8 mouse cellular contexts compared by ENCODE assay signal in genomic region chr12:113186326-113187010, GRCm38 (mm10). TPM values are rescaled to one million over a fixed set of nuclear protein-coding genes. Genes with fewer than 3 reads are reported as not detected.
DNase-seq lines count a peak whose midpoint lies in the region; ATAC-seq lines count a peak whose summit lies in the region.

No protein-coding gene starts in this region.

- peak overlapping the region; percentile 52 for H3K9ac ChIP-seq in kidney, embryonic 15.5 days
- peak overlapping the region; percentile 87 for H3K9ac ChIP-seq in forebrain, embryonic 16.5 days (replicated peaks; ENCODE audit: low read depth, low read length)
- peak overlapping the region; percentile 82 for H3K9ac ChIP-seq in midbrain, embryonic 11.5 days (ENCODE audit: low read length)

- H3K27me3 ChIP-seq in kidney, embryonic 15.5 days: peaks cover 29% of the 10 kb centered on the region
- H3K27me3 ChIP-seq in forebrain, embryonic 16.5 days (replicated peaks; ENCODE audit: control insufficient read depth, insufficient read depth, low read length): no peaks in the 10 kb centered on the region
- H3K27me3 ChIP-seq in midbrain, embryonic 11.5 days (ENCODE audit: control insufficient read depth, insufficient read depth, low read length): peaks cover 2% of the 10 kb centered on the region; the same call in 1 of the 2 replicates

- H3K36me3 ChIP-seq in kidney, embryonic 15.5 days: 0 out of 2 replicates have a peak, but pooled peaks cover 6% of the 10 kb centered on the region
- peaks cover 22% of the 10 kb centered on the region for H3K36me3 ChIP-seq in forebrain, embryonic 16.5 days (ENCODE audit: control insufficient read depth, insufficient read depth)
- H3K36me3 ChIP-seq in midbrain, embryonic 11.5 days (ENCODE audit: control insufficient read depth, insufficient read depth, low read length): peaks cover 10% of the 10 kb centered on the region

- H3K4me1 ChIP-seq in kidney, embryonic 15.5 days: peaks cover 32% of the 10 kb centered on the region
- H3K4me1 ChIP-seq in brown adipose tissue, adult 24 weeks (ENCODE audit: control insufficient read depth, insufficient read depth, insufficient read length, low read length): peaks cover 4% of the 10 kb centered on the region; the same call in 1 of the 2 replicates
- H3K4me1 ChIP-seq in forebrain, embryonic 16.5 days (replicated peaks; ENCODE audit: control insufficient read depth, insufficient read depth, low read length): peaks cover 28% of the 10 kb centered on the region
- H3K4me1 ChIP-seq in midbrain, embryonic 11.5 days (ENCODE audit: control insufficient read depth, insufficient read depth, low read length): peaks cover 17% of the 10 kb centered on the region

- 35% methylated on average over 12 of the region's 12 CpGs for WGBS in kidney, embryonic 15.5 days
- WGBS in forebrain, embryonic 16.5 days: 32% methylated on average over 12 of the region's 12 CpGs
- 38% methylated on average over 12 of the region's 12 CpGs for WGBS in midbrain, embryonic 11.5 days

- H3K4me2 ChIP-seq in kidney, embryonic 15.5 days: peak overlapping the region; percentile 90
- peak overlapping the region; percentile 93 for H3K4me2 ChIP-seq in forebrain, embryonic 16.5 days (ENCODE audit: low read length)
- peak overlapping the region; percentile 77 for H3K4me2 ChIP-seq in midbrain, embryonic 11.5 days

- no peak for DNase-seq in kidney, adult 9 months
- peak; percentile 87 for DNase-seq in midbrain, embryonic 11.5 days (ENCODE audit: low spot score, missing footprints)
- DNase-seq in retina, embryonic 14.5 days (ENCODE audit: low spot score): no peak

- peak overlapping the region; percentile 56 for H3K4me3 ChIP-seq in kidney, embryonic 15.5 days (replicated peaks)
- H3K4me3 ChIP-seq in brown adipose tissue, adult 24 weeks (ENCODE audit: insufficient read depth, low read depth, low read length): peak overlapping the region; percentile 36; the same call in 1 of the 2 replicates
- peak overlapping the region; percentile 84 for H3K4me3 ChIP-seq in forebrain, embryonic 16.5 days (replicated peaks; ENCODE audit: low read length)
- H3K4me3 ChIP-seq in midbrain, embryonic 11.5 days (ENCODE audit: low read depth, low read length): peak overlapping the region; percentile 72

- H3K9me3 ChIP-seq in kidney, embryonic 15.5 days (replicated peaks): no peaks in the 10 kb centered on the region
- H3K9me3 ChIP-seq in forebrain, embryonic 16.5 days (ENCODE audit: control insufficient read depth, low read length): no peaks in the 10 kb centered on the region
- no peaks in the 10 kb centered on the region for H3K9me3 ChIP-seq in midbrain, embryonic 11.5 days (ENCODE audit: control insufficient read depth, low read length)

- ATAC-seq in kidney, embryonic 15.5 days (replicated peaks; ENCODE audit: low FRiP score): no peak
- ATAC-seq in forebrain, embryonic 16.5 days: peak; percentile 3; the same call in 1 of the 2 replicates
- peak; percentile 17 for ATAC-seq in midbrain, embryonic 11.5 days (ENCODE audit: low FRiP score)
- no peak for ATAC-seq in activated CD4-positive, CD25-positive, alpha-beta regulatory T cell, adult 4 months
- no peak for ATAC-seq in erythroid progenitor cell, adult 5-6 weeks (replicated peaks; ENCODE audit: low FRiP score, poor library complexity, severe bottlenecking)

- H3K27ac ChIP-seq in kidney, embryonic 15.5 days: no peak overlapping the region
- H3K27ac ChIP-seq in brown adipose tissue, adult 24 weeks (replicated peaks; ENCODE audit: low read depth, low read length): no peak overlapping the region
- peak overlapping the region; percentile 37; the same call in 1 of the 2 replicates for H3K27ac ChIP-seq in forebrain, embryonic 16.5 days (ENCODE audit: low read length)
- H3K27ac ChIP-seq in midbrain, embryonic 11.5 days (ENCODE audit: low read depth, low read length): no peak overlapping the region

RNA-seq across cellular contexts. Expression of gene Tmem121, which starts 0.7 kb away (rescaled TPM):
- polyA plus RNA-seq in kidney, embryonic 15.5 days (2015; fragmentation: Nextera tagmentation; extraction: Ambion mirVana): 9.5 and 10.5 TPM in 2 replicates
- not detected in 2 replicates for polyA plus RNA-seq in brown adipose tissue, adult 24 weeks (2012; ENCODE audit: insufficient read depth, insufficient read length, missing spikeins)
- 38.8 and 46.9 TPM in 2 replicates for polyA plus RNA-seq in forebrain, embryonic 16.5 days (2015; fragmentation: Nextera tagmentation; extraction: Ambion mirVana)
- 11.5 and 13.1 TPM in 2 replicates for polyA plus RNA-seq in midbrain, embryonic 11.5 days (2014; fragmentation: Nextera tagmentation; extraction: Ambion mirVana)
- not detected for polyA plus RNA-seq in activated CD4-positive, CD25-positive, alpha-beta regulatory T cell, adult 4 months (2017; shearing (Covaris generic))
- not detected in 2 replicates for total RNA-seq in erythroid progenitor cell, adult 5-6 weeks (2015; ENCODE audit: low replicate concordance)
- total RNA-seq in erythroid progenitor cell, adult 5-6 weeks (2017; ENCODE audit: low replicate concordance): not detected in 2 replicates

RNA-seq across cellular contexts. Expression of gene Tedc1, which starts 30.2 kb away (rescaled TPM):
- 40.2 and 42.0 TPM in 2 replicates for polyA plus RNA-seq in kidney, embryonic 15.5 days (2015; fragmentation: Nextera tagmentation; extraction: Ambion mirVana)
- not detected in 2 replicates for polyA plus RNA-seq in brown adipose tissue, adult 24 weeks (2012; ENCODE audit: insufficient read depth, insufficient read length, missing spikeins)
- polyA plus RNA-seq in forebrain, embryonic 16.5 days (2015; fragmentation: Nextera tagmentation; extraction: Ambion mirVana): 20.2 and 21.5 TPM in 2 replicates
- polyA plus RNA-seq in midbrain, embryonic 11.5 days (2014; fragmentation: Nextera tagmentation; extraction: Ambion mirVana): 25.6 and 31.5 TPM in 2 replicates
- 1 to 10 TPM; 3.5 to 5.0 TPM for polyA plus RNA-seq in activated CD4-positive, CD25-positive, alpha-beta regulatory T cell, adult 4 months (2017; shearing (Covaris generic))
- 11.3 and 18.7 TPM in 2 replicates for total RNA-seq in erythroid progenitor cell, adult 5-6 weeks (2015; ENCODE audit: low replicate concordance)
- total RNA-seq in erythroid progenitor cell, adult 5-6 weeks (2017; ENCODE audit: low replicate concordance): 18.9 and 38.9 TPM in 2 replicates

RNA-seq across cellular contexts. Expression of gene Crip1, which starts 40.4 kb away (rescaled TPM):
- polyA plus RNA-seq in kidney, embryonic 15.5 days (2015; fragmentation: Nextera tagmentation; extraction: Ambion mirVana): 309 and 310 TPM in 2 replicates
- polyA plus RNA-seq in brown adipose tissue, adult 24 weeks (2012; ENCODE audit: insufficient read depth, insufficient read length, missing spikeins): 117 and 127 TPM in 2 replicates
- 30.6 and 35.2 TPM in 2 replicates for polyA plus RNA-seq in forebrain, embryonic 16.5 days (2015; fragmentation: Nextera tagmentation; extraction: Ambion mirVana)
- 87.1 and 95.7 TPM in 2 replicates for polyA plus RNA-seq in midbrain, embryonic 11.5 days (2014; fragmentation: Nextera tagmentation; extraction: Ambion mirVana)
- 1,000 to 10,000 TPM; 1,240 to 2,098 TPM for polyA plus RNA-seq in activated CD4-positive, CD25-positive, alpha-beta regulatory T cell, adult 4 months (2017; shearing (Covaris generic))
- 106 and 143 TPM in 2 replicates for total RNA-seq in erythroid progenitor cell, adult 5-6 weeks (2015; ENCODE audit: low replicate concordance)
- total RNA-seq in erythroid progenitor cell, adult 5-6 weeks (2017; ENCODE audit: low replicate concordance): 93.8 and 176 TPM in 2 replicates

RNA-seq across cellular contexts. Expression of gene Crip2, which starts 46.4 kb away (rescaled TPM):
- 203 and 210 TPM in 2 replicates for polyA plus RNA-seq in kidney, embryonic 15.5 days (2015; fragmentation: Nextera tagmentation; extraction: Ambion mirVana)
- polyA plus RNA-seq in brown adipose tissue, adult 24 weeks (2012; ENCODE audit: insufficient read depth, insufficient read length, missing spikeins): 29.0 and 29.8 TPM in 2 replicates
- 426 and 444 TPM in 2 replicates for polyA plus RNA-seq in forebrain, embryonic 16.5 days (2015; fragmentation: Nextera tagmentation; extraction: Ambion mirVana)
- polyA plus RNA-seq in midbrain, embryonic 11.5 days (2014; fragmentation: Nextera tagmentation; extraction: Ambion mirVana): 226 and 247 TPM in 2 replicates
- polyA plus RNA-seq in activated CD4-positive, CD25-positive, alpha-beta regulatory T cell, adult 4 months (2017; shearing (Covaris generic)): 1 to 10 TPM; 4.5 to 5.6 TPM
- total RNA-seq in erythroid progenitor cell, adult 5-6 weeks (2015; ENCODE audit: low replicate concordance): 22.7 and 54.1 TPM in 2 replicates
- total RNA-seq in erythroid progenitor cell, adult 5-6 weeks (2017; ENCODE audit: low replicate concordance): 16.0 and 29.5 TPM in 2 replicates

Comparison
In these comparisons a context has a peak if more than half of its experiments do, and no peak if none do; other contexts are left out.
1. ATAC-seq: peak in forebrain, embryonic 16.5 days (single experiment) and midbrain, embryonic 11.5 days (single experiment); none in kidney, embryonic 15.5 days (single experiment), activated CD4-positive, CD25-positive, alpha-beta regulatory T cell, adult 4 months (single experiment) and erythroid progenitor cell, adult 5-6 weeks (single experiment).
2. Peak in every context shown above with its lines, with median percentiles within 50 percentile points of each other: H3K4me2 ChIP-seq, H3K4me3 ChIP-seq and H3K9ac ChIP-seq.